Mouse (Mus musculus) liver, embryonic 11.5 days (tissue): Measurements from ENCODE around the gene Camta2. TPM values are rescaled to one million over a fixed set of nuclear protein-coding genes. Genes with fewer than 3 reads are reported as not detected.

Source experiments
- ATAC-seq: fragments of 200-750 bp; cut with Nextera tagmentation; replicated peaks from 2 replicates; pipeline ENCODE4 v1.8.0; 2017; ENCODE audit warnings: moderate number of reproducible peaks, mild to moderate bottlenecking, moderate TSS enrichment, moderate library complexity; ENCODE audit not compliant: low FRiP score
- DNase-seq: peaks from one replicate; pipeline ENCODE4 v3.0.0-alpha.2; 2017; ENCODE audit warnings: low spot score
- H3K27ac ChIP-seq: fragments of 300-500 bp; sonication (generic); 2 replicates; pipeline ENCODE4 v1.5.1; 2014; ENCODE audit warnings: mild to moderate bottlenecking, low read depth, low read length, control low read depth
- H3K27me3 ChIP-seq: fragments of 300-500 bp; sonication (generic); replicated peaks from 2 replicates; pipeline ENCODE4 v1.6.1; 2014; ENCODE audit warnings: low read length, mixed read lengths; ENCODE audit not compliant: control insufficient read depth, insufficient read depth
- H3K36me3 ChIP-seq: fragments of 300-500 bp; sonication (generic); 2 replicates; pipeline ENCODE4 v1.6.1; 2014; ENCODE audit warnings: mild to moderate bottlenecking, low read length, moderate library complexity, mixed read lengths; ENCODE audit not compliant: control insufficient read depth, insufficient read depth
- H3K4me1 ChIP-seq: fragments of 300-500 bp; sonication (generic); replicated peaks from 2 replicates; pipeline ENCODE4 v1.6.1; 2014; ENCODE audit warnings: low read length, mixed read lengths; ENCODE audit not compliant: control insufficient read depth, insufficient read depth
- H3K4me2 ChIP-seq: fragments of 300-500 bp; sonication (generic); 2 replicates; pipeline ENCODE4 v1.6.1; 2014; ENCODE audit warnings: mild to moderate bottlenecking, control low read depth, moderate library complexity
- H3K4me3 ChIP-seq: fragments of 300-500 bp; sonication (generic); 2 replicates; pipeline ENCODE4 v1.5.1; 2014; ENCODE audit warnings: low read depth, low read length, control low read depth
- H3K9ac ChIP-seq: fragments of 300-500 bp; sonication (generic); 2 replicates; pipeline ENCODE4 v1.6.1; 2014; ENCODE audit warnings: low read depth, low read length, control low read depth
- H3K9me3 ChIP-seq: fragments of 300-500 bp; sonication (generic); 2 replicates; pipeline ENCODE4 v1.6.1; 2016; ENCODE audit warnings: low read length, inconsistent platforms, mixed read lengths; ENCODE audit not compliant: control insufficient read depth
- WGBS: fragments of 180-500 bp; shearing (Covaris S2); extraction: QIAGEN DNeasy Blood & Tissue Kit; methylation state at CpG from one replicate; pipeline ENCODE4 v1.1.7; 2014; 5-methylcytosine and 5-hydroxymethylcytosine counted together
- polyA plus RNA-seq: library from polyadenylated mRNA; unstranded; fragments of >200 nt; fragmentation: Nextera tagmentation; extraction: Ambion mirVana; gene quantifications from 2 replicates; pipeline ENCODE4 v1.2.1, GENCODE M21; 2014

The Camta2 gene
- polyA plus RNA-seq, 1 experiment from 2014 or later, result 13.1 TPM

- H3K9me3 ChIP-seq, result no peaks in the 10 kb centered on the region
- 80% methylated on average over 5 of the region's 5 CpGs for WGBS
- H3K36me3 ChIP-seq, result peaks cover 25% of the 10 kb centered on the region
- no peak overlapping the region for H3K9ac ChIP-seq
- no peak overlapping the region for H3K27ac ChIP-seq
- DNase-seq, result no peak
- H3K4me2 ChIP-seq, result no peak overlapping the region
- ATAC-seq, result no peak
- H3K4me1 ChIP-seq, result peaks cover 18% of the 10 kb centered on the region
- no peak overlapping the region for H3K4me3 ChIP-seq
- no peaks in the 10 kb centered on the region for H3K27me3 ChIP-seq
These were observed 4.3 kb downstream of the Camta2 start for GRCm38 (mm10) chr11:70683640-70684039.

- H3K9ac ChIP-seq, result no peak overlapping the region; the same call in 1 of the 2 replicates
- H3K27ac ChIP-seq, result 0 out of 2 replicates have a peak overlapping the region, but pooled peaks have one; percentile 46
- ATAC-seq, result peak; percentile 51; the same call in 1 of the 2 replicates
- H3K9me3 ChIP-seq, result no peaks in the 10 kb centered on the region
- 36% methylated on average over 11 of the region's 11 CpGs for WGBS
- H3K4me1 ChIP-seq, result peaks cover 16% of the 10 kb centered on the region
- H3K4me3 ChIP-seq, result no peak overlapping the region
- no peak for DNase-seq
- H3K4me2 ChIP-seq, result peak overlapping the region; percentile 30; the same call in 1 of the 2 replicates
- no peaks in the 10 kb centered on the region for H3K27me3 ChIP-seq
- H3K36me3 ChIP-seq, result peaks cover 26% of the 10 kb centered on the region
These were observed 5.9 kb downstream of the Camta2 start for GRCm38 (mm10) chr11:70681897-70682581.

GRCm38 (mm10) chr11:70681170-70681569 lies 6.7 kb downstream of the Camta2 start:
- WGBS, result 70% methylated on average over 12 of the region's 12 CpGs
- Histone ChIP-seq H3K27ac (no peak overlapping the region), H3K27me3 (no peaks in the 10 kb centered on the region), H3K9ac (no peak overlapping the region), H3K4me2 (no peak overlapping the region), H3K36me3 (peaks cover 28% of the 10 kb centered on the region), H3K4me3 (no peak overlapping the region), H3K4me1 (peaks cover 13% of the 10 kb centered on the region), H3K9me3 (no peaks in the 10 kb centered on the region)
- ATAC-seq, result no peak
- no peak for DNase-seq

- H3K36me3 ChIP-seq, result peaks cover 25% of the 10 kb centered on the region
These were observed 8.0 kb downstream of the Camta2 start for GRCm38 (mm10) chr11:70679894-70680293.

GRCm38 (mm10) chr11:70679361-70679760 lies 8.5 kb downstream of the Camta2 start:
- H3K4me2 ChIP-seq, result no peak overlapping the region; the same call in 1 of the 2 replicates

More at GRCm38 (mm10) chr11:70679894-70680293, 8.0 kb downstream of the Camta2 start:
- no peak overlapping the region for H3K4me3 ChIP-seq
- H3K9me3 ChIP-seq, result no peaks in the 10 kb centered on the region
- DNase-seq, result no peak
- no peak for ATAC-seq
- no peaks in the 10 kb centered on the region for H3K27me3 ChIP-seq
- peaks cover 13% of the 10 kb centered on the region for H3K4me1 ChIP-seq
- no peak overlapping the region for H3K9ac ChIP-seq
- 57% methylated on average over 8 of the region's 8 CpGs for WGBS
- H3K27ac ChIP-seq, result no peak overlapping the region
- H3K4me2 ChIP-seq, result no peak overlapping the region

GRCm38 (mm10) chr11:70678576-70678975 lies 9.3 kb downstream of the Camta2 start:
- Histone ChIP-seq H3K9me3 (no peaks in the 10 kb centered on the region), H3K27me3 (no peaks in the 10 kb centered on the region), H3K4me1 (peaks cover 13% of the 10 kb centered on the region), H3K36me3 (peaks cover 24% of the 10 kb centered on the region), H3K9ac (no peak overlapping the region), H3K4me2 (no peak overlapping the region; the same call in 1 of the 2 replicates), H3K27ac (peak overlapping the region; percentile 49), H3K4me3 (no peak overlapping the region)
- 79% methylated on average over 2 of the region's 2 CpGs for WGBS
- ATAC-seq (no peak; the same call in 1 of the 2 replicates), DNase-seq (no peak)

More at GRCm38 (mm10) chr11:70679361-70679760, 8.5 kb downstream of the Camta2 start:
- Histone ChIP-seq H3K27me3 (no peaks in the 10 kb centered on the region), H3K9ac (no peak overlapping the region), H3K4me1 (peaks cover 13% of the 10 kb centered on the region), H3K4me3 (no peak overlapping the region), H3K27ac (no peak overlapping the region), H3K36me3 (peaks cover 26% of the 10 kb centered on the region), H3K9me3 (no peaks in the 10 kb centered on the region)
- DNase-seq, result no peak
- 91% methylated on average over 8 of the region's 8 CpGs for WGBS
- no peak for ATAC-seq

GRCm38 (mm10) chr11:70678092-70678491 lies 9.8 kb downstream of the Camta2 start:
- Histone ChIP-seq H3K9me3 (no peaks in the 10 kb centered on the region), H3K36me3 (peaks cover 24% of the 10 kb centered on the region; the same call in 1 of the 2 replicates), H3K4me3 (no peak overlapping the region), H3K27ac (peak overlapping the region; percentile 6), H3K4me2 (no peak overlapping the region), H3K27me3 (no peaks in the 10 kb centered on the region), H3K4me1 (peaks cover 13% of the 10 kb centered on the region), H3K9ac (no peak overlapping the region)
- ATAC-seq (no peak), DNase-seq (no peak)
- 69% methylated on average over 9 of the region's 9 CpGs for WGBS

GRCm38 (mm10) chr11:70674501-70674900 lies 13.4 kb downstream of the Camta2 start:
- Histone ChIP-seq H3K9ac (no peak overlapping the region), H3K27ac (no peak overlapping the region), H3K36me3 (peaks cover 10% of the 10 kb centered on the region; the same call in 1 of the 2 replicates), H3K9me3 (no peaks in the 10 kb centered on the region), H3K4me1 (peaks cover 18% of the 10 kb centered on the region), H3K4me2 (no peak overlapping the region), H3K4me3 (no peak overlapping the region), H3K27me3 (no peaks in the 10 kb centered on the region)
- ATAC-seq (no peak), DNase-seq (no peak)
- WGBS, result 64% methylated on average over 11 of the region's 11 CpGs

GRCm38 (mm10) chr11:70674014-70674413 lies 13.9 kb downstream of the Camta2 start:
- DNase-seq (no peak), ATAC-seq (no peak)
- Histone ChIP-seq H3K4me1 (peaks cover 18% of the 10 kb centered on the region), H3K36me3 (peaks cover 10% of the 10 kb centered on the region; the same call in 1 of the 2 replicates), H3K4me3 (no peak overlapping the region), H3K4me2 (no peak overlapping the region), H3K9ac (no peak overlapping the region), H3K9me3 (no peaks in the 10 kb centered on the region), H3K27me3 (no peaks in the 10 kb centered on the region), H3K27ac (no peak overlapping the region)
- 83% methylated on average over 6 of the region's 6 CpGs for WGBS
